Mouse (Mus musculus): ENCODE results near the gene Nsmce3.

The Nsmce3 gene

DNA sequence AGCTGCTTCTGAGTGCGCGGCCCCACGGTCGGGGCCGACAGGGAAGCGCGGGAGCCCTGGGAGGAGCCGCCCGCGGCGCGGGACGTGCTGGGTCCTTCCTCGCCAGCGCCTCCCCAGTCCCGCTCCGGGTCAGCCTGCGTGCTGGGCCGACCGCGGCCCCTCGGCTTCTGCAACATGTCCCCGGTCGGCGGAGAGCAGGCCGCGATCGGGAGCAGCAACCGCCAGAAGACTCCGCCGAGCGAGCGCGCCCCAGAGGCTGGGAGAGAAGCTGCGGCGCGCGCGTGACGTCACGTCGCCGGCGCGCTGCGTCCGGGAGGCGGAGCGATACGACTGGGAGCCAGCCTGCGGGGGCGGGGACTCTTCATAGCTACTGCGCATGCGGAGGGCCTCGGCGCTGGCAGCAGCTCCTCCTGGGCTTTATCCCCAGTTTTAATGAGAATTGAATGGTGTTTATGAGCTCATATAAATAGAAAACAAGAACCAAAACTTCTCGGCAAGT is at the start of gene Nsmce3:
Gene Nsmce3 (minus strand): TSS at position 255 of the 499 bp plus-strand sequence.
- DNase-seq, result peak; percentile 97

DNA sequence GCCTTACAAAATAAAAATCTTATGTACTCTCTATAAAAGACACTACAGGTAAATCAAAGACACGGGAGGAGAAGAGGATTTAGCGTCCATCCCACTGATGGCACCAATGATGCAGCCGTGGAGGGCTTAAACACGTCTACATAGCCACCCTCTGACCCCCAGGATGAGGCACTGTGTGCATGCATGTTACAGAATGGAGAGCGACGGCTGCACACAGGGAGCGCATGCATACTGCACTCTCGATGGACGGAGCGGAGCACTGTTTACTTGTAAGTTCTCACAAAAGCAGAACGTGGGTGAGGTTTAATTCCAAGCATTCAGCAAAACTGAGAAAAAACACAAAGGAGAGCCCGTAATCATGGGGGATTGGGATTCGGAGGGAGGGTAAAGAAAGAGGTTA is 48.4 kb upstream of the Nsmce3 start:
- DNase-seq, result no peak

DNA sequence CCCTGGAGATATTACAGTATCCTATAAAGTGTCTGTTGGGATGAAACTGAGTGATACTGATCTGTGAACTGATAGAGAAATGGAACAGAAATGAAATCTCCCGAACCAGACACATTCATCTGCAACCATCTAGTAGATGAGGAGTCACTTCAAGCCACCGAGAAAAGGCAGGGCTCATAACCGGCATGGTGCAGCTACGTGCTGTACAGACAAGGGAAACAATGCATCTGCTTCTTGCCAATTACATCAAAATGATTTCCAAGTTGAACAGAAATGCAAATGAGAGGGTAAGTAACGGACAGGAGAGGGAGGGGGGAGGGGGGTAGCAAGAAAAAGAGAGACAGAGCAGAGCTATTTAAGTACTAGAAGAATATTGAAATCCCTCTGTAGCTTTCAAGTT is 47.9 kb upstream of the Nsmce3 start:
- DNase-seq, result no peak

DNA sequence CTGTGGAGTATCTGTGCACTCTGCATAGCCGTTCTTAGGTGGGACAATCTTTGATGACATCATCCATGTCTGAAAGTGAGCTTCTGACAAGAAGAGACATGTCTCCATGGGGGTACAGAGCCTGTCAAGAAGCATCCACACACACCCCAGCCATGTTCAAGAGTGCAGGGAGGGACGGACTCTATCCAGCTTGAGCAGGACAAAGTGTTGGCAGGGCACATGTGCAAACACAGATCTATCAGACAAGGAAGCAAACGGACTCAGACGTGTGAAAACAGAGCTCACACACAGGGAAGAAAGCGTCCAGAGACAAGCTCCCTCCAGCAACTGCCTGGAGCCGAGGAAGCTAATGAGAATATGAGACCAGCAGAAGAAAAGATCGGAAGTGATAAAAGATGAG is 43.9 kb upstream of the Nsmce3 start:
- no peak for DNase-seq

DNA sequence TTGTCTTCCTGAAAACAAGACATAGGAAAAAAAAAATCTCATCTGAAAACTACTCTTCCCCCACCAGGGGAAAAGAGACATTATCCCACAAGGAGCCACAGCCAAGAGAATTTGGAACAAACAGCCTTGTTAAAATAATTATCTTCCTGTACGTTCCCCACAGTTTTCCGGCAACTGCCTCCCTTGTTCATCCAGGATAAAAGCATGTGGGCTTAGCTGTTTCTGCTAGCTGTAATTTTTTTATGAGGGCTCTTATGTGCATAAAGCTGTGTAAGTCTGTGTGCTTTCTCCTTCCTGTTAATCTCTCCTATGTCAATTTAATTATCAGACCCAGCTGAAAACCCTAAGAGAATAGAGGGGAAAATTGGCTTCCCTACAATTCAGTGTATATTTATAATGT is 42.3 kb upstream of the Nsmce3 start:
- DNase-seq, result no peak

DNA sequence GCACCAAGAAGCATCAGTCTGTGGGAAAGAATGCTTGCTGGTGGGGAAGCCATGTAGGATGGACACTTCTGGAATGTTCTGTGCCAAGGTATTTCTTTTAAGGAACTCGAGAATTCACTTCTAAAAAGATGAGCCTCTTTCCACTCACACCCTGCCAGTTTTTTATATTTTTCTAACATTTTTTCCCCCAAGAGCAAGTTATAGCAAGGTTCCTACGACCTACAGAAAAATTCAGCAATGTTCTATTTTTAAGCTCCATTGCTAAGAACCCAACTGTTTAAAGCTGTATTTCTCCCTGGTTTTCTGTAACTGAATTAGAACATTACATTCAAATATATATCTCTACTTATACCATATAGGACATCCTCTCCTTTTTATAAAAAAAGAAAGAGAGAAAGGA is 39.1 kb upstream of the Nsmce3 start:
- no peak for DNase-seq

DNA sequence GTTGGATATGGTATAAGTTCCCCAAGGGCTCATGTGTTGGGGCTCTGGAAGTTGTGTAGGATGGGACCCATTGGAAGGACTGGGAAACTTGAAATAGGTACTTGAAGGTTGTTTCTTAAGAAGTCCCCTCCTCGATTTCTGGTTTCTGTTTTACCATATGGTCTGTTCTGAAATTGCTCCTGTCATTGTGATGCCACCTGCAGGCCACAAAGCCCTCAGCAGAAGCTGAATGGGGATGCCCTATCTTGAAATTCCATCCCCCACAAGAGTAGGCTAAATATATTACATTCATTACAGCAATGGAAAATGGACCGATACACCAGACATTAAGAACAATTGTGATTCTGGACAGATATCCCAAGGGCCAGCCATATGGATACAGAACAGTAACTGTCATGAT is 37.4 kb upstream of the Nsmce3 start:
- no peak for DNase-seq

DNA sequence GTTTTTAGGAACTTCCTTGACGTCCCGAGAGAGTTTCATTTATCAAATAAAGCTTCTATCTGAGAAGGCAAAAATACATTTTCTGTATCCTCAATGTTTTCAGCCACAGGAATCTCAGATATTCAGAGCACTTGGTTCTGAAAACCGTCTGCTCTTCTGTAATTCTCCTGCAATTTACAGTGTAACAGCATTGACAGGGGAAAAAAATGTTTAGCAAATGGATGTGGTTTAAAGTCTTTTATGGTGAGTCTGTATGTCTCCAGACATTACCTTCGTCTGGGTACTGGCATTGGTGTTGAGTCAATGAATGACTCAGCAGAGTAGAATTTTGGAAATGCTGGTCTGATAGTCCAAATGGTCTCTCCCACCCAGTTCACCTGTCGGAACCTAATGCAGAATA is 34.2 kb upstream of the Nsmce3 start:
- no peak for DNase-seq

DNA sequence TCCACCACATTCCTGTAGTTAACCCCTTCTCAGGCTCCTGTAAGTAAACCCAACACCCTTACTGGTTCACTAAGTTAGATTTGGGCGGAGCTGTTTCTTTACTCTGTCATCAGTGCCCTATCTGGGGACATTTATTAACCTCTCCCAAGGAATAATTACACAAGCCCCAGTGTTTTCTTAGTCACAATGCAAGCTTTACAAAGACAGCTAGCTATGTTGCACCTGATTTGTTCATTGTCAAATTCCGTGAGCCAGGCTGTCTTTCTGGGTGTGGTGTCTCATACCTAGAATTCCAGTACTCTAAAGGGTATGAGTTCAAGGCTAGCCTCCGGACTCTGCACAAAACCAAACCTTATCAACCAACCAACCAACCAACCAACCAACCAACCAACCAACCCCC is 32.7 kb upstream of the Nsmce3 start:
- DNase-seq, result no peak

DNA sequence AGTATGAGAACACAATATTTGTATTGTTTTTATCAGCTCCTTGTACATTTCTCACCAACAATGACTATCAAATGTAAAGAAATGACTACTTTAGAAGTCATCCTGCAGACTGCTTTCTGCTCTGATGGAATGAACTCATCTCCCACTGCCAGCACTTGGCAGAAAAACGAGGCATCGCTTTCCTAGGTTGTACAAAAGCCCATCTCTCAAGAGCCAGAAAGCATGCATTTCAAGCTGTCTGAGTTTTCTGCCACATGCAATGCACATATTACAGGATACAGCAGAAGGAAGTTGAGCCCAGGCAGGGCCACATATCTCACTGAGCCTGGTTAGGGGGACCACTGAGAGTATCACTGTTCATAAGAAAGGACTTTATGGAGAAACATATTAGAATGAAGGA is 27.5 kb upstream of the Nsmce3 start:
- DNase-seq, result no peak

DNA sequence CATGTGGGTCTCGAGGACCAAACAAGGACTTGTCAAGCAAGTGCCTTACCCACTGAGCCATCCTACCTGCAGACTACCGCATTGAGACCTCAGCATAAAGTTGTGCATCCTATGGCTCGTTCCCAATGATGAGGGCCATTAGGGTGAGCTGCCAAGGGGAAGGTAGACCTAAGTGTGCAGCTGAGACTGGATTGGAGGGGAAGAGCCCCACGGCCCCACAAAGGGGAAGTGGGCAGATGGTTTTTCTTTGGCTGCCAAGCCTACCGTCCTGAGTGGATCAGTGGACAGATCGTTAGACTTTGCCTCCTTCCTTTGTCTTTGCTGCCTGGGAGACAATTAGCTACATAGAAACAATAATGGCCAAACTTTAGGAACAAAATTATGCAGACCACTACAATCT is 23.8 kb upstream of the Nsmce3 start:
- DNase-seq, result no peak

DNA sequence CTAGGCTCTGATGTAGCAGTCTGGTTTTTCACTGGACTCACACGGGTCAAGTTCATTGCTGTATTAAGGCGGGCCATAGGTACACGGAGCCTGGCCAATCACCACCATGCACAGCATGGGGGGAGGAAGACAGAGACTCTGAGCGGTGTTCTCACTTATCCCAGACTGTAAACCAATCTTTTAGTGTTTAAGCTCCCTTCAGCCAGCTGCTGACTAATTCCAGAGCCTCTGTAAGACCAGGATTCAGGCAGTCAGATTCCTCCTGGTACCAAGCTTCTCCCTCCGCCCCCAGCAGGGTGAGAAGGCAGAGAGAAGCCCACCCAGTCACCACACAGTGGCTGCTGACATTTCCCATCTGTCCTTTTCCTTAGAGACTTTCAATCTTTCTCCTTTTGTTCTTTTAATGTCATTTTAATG is 22.9 kb upstream of the Nsmce3 start:
- no peak for DNase-seq

DNA sequence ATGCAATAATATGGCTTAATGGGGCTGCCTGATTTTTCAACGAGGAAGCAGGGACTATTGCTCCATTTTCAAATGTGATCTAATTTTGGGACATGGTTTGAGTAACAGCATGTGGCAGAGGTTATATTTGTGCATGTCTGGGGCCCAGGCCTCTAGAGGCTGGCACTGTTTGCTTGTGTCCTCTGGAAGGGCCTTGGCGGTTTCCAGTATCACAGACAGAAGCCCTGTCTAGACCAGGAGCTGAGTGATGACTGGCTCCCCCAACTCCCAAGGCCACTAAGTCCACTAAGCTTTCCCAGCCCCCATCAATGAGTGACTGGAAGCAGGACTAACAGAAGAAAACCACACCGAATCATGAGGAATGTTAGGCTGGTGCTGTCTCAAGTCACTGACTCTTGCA is 18.3 kb upstream of the Nsmce3 start:
- DNase-seq, result no peak

DNA sequence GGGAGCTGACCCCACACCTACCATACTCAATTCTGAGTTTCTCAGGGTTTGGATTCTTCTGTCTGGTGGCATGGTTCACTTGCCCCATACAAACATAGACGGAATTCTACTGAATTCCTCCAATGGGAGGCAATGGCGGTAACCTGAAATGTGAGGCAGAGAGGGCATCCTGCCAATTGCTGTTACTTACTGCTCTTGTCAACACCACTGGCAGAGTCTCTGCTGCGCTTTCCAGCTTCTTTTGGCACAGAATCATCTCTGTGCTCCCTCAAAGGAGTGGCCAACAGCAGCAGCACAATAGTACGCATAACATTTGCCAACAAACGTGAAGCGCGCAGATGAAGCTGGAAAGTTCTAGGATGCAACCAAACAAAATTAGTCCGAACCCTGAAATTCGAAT is 17.1 kb upstream of the Nsmce3 start:
- no peak for DNase-seq

DNA sequence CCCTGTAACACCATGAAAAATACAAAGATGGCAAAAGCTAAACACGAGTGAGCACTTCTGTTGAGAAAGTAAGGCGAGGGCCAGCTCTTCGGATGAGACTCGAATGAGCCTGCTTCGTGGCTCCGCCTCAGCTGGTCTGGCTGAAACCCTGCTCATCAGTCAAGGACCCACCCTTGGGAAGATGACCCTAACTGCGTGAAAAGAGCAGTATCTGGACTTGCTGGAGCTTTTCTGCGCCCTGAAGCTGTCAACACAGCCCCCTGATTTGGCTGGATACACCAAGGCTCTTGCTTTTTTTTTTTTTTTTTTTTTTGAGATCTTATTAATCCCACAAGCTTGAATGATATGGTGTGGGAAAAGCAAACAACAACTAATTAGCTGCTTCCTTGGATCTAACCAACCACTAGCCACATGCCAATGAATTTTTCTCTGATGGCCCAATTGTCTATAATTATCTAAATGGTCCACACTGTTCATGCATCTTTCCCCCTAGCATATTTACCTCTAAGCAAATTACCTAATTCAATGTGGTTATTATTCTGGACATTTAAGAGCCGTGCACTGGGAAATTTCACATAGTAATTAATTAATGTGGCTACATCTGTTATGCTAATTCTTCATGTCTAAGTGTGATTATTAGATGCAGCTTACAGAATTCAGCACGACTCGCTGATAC is 11.5 kb upstream of the Nsmce3 start:
- no peak for DNase-seq

DNA sequence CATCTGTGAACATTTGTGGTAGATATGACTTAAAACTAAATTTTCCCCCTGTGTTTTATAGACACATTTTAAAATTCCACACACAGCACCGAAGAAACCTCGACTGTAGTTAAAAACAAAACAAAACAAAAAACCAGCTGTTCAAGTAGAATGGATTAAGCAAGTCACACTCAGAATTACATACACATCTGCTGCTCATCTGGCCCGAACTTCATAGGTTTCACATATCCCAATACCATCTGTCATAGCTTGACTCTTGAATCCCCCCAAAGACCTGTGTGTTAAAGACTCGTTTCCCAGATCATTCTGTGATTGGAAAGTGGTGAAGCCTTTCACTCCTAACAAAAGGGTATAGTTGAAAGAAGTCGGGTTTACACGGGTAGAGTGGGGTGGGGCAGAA is 9.4 kb upstream of the Nsmce3 start:
- no peak for DNase-seq

DNA sequence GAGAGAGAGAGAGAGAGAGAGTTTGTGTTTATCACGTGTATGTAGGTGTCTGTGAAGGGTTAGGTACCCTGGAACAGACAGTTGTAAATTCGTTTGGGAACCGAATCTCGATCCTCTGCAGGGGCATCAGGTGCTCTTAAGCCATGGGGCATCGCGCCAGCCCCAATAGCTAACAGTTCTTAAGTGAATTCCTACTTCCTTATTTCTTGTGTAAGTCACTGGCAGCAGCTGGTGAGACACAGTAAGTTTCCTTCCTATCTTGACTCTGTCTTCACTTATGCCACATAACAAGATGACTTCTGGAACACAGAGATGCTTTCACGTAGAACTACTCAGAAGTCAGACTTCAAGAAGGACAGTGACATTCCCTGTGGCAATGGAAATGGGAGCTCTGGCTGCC is 8.6 kb upstream of the Nsmce3 start:
- DNase-seq, result no peak

DNA sequence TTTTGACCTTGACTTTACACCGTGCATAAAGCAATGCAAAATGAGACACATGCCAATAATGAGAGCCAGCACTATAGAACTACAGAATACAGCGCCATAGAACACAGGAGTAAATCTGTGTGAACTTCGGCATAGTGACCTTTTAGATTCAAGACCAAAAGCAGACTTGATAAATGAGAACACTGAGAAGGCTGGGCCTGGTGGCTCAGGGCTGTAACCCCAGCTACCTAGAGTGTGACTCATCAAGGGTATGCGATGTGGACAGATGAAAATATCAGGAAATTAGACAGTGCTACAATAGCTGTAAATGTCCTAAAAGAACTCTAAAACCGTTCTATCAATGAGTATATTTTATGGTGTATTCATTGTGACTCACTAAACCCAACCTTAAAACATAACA is 7.6 kb upstream of the Nsmce3 start:
- DNase-seq, result no peak

DNA sequence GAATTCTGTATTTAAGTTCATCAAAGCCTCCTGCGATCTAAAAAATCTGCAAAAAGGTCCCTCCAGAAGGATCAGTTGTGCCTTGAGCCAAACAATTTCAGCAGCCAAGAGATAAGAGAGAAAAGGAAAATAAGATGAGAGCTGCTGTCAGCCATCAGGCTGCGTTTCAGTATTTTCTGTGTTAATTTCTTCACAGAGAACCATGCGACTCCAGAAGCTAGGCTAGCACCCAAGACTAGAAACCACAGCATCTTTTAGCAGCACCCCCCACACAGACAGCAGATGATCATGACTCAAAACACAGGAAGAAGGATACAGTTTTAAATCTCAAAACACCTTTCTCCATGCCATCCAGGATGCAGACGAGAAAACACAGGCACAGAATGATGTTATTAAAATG is 2.1 kb upstream of the Nsmce3 start:
- no peak for DNase-seq

DNA sequence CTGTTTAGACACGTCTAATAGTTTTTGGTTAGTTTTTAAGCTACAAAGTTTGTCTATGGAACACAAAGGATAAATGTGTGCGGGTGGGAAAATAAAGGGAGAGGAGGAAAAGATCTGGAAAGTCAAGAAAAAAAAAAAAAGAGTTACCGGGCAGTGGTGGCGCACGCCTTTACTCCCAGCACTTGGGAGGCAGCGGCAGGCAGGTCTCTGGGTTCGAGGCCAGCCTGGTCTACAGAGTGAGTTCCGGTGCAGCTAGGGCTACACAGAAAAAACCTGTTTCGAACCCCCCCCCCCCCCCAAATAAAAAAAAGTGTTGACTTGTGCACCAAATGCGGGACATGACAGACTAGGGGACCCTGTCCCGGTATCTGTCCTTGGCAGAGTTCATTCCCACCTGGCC is 469 bp upstream of the Nsmce3 start:
- no peak for DNase-seq

DNA sequence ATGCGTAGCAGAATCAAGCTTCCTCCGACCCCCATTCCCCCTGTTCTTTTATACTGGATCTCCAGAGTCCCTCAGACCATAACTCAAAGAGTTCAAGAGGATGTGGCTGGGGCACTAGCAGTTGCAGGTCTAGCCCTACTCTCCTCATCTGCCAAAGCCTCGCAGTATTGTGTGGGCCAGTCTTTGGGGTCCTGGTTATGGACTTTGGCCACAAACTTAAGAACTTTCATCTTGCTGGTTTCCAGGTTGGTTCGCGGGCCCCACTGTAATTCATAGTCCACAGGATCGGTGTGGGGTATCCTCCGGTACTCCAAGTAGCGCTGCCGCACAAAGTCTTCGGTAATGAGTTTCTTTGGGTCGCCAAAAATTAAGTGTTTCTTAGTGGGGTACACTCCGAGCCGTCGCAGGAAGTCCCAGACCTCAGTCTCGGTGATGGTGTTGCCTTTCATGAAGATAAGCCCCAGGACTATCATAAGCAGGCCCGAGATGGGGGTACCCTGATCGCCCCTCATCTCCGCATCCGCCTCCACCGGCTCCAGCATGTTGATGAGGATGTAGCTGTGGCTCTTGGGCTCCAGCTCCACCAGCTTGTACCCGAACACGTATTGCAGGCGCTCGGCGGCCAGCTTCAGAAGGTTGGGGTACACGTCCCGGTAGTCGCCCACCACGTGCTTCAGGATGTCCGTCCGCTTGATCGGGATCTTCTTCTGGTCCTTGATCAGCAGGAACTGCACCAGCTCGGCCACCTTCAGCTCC is 632 bp downstream of the Nsmce3 start:
- DNase-seq, result no peak

DNA sequence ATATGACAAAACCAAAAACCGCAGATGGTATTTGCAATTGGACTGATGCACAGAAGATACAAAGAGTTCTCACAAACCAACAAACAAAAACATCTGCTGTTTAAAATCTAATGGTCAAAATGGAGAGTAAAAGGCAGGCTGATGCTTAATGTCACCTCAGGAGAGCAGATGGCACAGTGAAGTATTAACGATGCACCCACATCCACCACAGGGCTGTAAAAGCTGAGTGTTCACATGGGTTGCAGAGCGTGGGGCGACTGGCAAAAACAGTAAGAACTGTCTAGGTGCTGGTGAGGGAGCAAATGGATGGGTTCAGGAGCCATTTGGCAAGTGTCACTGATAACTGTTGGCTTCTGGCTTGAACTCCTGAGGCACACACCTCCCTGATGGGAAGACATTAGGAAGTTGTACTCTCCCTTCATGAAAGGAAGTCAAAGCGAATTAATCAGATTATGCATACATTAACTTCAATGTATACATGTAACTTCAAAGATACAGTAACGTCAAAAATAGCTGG is 3.2 kb downstream of the Nsmce3 start:
- DNase-seq, result no peak

DNA sequence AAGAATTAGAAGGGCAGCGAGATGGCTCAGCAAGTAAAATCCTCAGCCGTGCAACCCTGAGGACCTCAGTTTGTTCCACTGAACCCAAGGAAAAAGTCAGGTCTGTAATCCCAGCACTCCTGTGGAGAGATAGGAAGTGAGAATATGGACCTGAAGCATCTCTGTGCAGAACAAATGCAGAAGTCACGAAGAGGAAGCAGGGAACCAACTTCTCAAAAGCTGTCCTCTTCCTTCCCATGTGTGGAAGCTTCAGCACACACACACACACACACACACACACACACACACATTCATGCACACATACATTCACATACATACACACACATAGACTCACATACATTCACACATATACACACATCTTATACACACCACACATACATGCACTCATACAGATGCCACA is 9.3 kb downstream of the Nsmce3 start:
- no peak for DNase-seq

DNA sequence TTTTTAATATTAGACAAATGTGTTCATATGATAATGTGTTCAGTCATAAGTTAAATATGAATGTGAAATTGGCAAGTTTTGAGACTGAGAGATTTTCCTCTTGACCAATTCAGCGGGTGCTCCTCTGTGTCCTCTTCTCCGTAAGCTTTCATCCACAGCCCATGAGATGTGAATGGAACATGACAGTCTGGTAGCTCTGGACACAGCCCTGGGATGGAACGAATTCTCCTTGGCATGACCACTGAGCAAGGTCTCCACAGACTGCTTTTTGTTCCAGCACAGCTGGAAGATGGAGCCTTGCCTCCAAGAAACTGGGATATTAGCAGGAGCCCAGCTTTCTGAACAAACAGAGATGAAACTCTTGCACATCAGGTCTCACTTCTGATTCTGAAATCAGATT is 9.8 kb downstream of the Nsmce3 start:
- no peak for DNase-seq
